Comparison of ENCODE assay signal across 14 mouse cellular contexts in genomic region chr9:98350318-98351144, GRCm38 (mm10).
DNase-seq lines count a peak whose midpoint lies in the region; ATAC-seq and TF ChIP-seq lines count a peak whose summit lies in the region.
"Had no signal": no experiment of that assay in that cellular context is flagged by ENCODE, and none has a peak within 500 bp of the region (broad histone marks: within the 10 kb centered on the region; RNA-seq: fewer than 3 reads in every experiment).

No protein-coding gene starts in this region.

- H3K36me3 ChIP-seq in embryonic facial prominence, embryonic 14.5 days (ENCODE audit: control insufficient read depth, insufficient read depth, low read length), result no peaks in the 10 kb centered on the region
- H3K36me3 ChIP-seq in hindbrain, embryonic 14.5 days (replicated peaks; ENCODE audit: control insufficient read depth, insufficient read depth), result no peaks in the 10 kb centered on the region
- no peaks in the 10 kb centered on the region for H3K36me3 ChIP-seq in midbrain, embryonic 13.5 days
- H3K36me3 ChIP-seq in lung, postnatal 0 days (ENCODE audit: insufficient read depth, low read length), result no peaks in the 10 kb centered on the region
- H3K36me3 ChIP-seq: lung, embryonic 15.5 days had no signal

- no peaks in the 10 kb centered on the region for H3K27me3 ChIP-seq in embryonic facial prominence, embryonic 14.5 days (replicated peaks; ENCODE audit: control insufficient read depth, insufficient read depth, low read length)
- H3K27me3 ChIP-seq in hindbrain, embryonic 14.5 days (ENCODE audit: control insufficient read depth, insufficient read depth, low read length), result no peaks in the 10 kb centered on the region
- H3K27me3 ChIP-seq in midbrain, embryonic 13.5 days, result no peaks in the 10 kb centered on the region
- H3K27me3 ChIP-seq in lung, postnatal 0 days (replicated peaks; ENCODE audit: insufficient read depth, low read length), result no peaks in the 10 kb centered on the region
- H3K27me3 ChIP-seq: lung, embryonic 15.5 days had no signal

- no peak for TF ChIP-seq EP300 in lung, postnatal 0 days (IDR thresholded peaks at IDR 0.05)

- no peaks in the 10 kb centered on the region for H3K9me3 ChIP-seq in embryonic facial prominence, embryonic 14.5 days (ENCODE audit: control insufficient read depth, low read length)
- H3K9me3 ChIP-seq in hindbrain, embryonic 14.5 days (ENCODE audit: control insufficient read depth, low read length), result no peaks in the 10 kb centered on the region
- H3K9me3 ChIP-seq in midbrain, embryonic 13.5 days, result no peaks in the 10 kb centered on the region; the same call in 1 of the 2 replicates
- H3K9me3 ChIP-seq in lung, postnatal 0 days (ENCODE audit: low read length), result no peaks in the 10 kb centered on the region
- H3K9me3 ChIP-seq: lung, embryonic 15.5 days had no signal

- H3K9ac ChIP-seq in embryonic facial prominence, embryonic 14.5 days (ENCODE audit: low read depth, low read length), result peak overlapping the region; percentile 8; the same call in 1 of the 2 replicates
- no peak overlapping the region for H3K9ac ChIP-seq in hindbrain, embryonic 14.5 days
- no peak overlapping the region for H3K9ac ChIP-seq in midbrain, embryonic 13.5 days (replicated peaks)
- H3K9ac ChIP-seq in lung, postnatal 0 days (replicated peaks; ENCODE audit: low read depth), result no peak overlapping the region
- H3K9ac ChIP-seq: lung, embryonic 15.5 days had no signal

- no peak overlapping the region for H3K4me2 ChIP-seq in embryonic facial prominence, embryonic 14.5 days (ENCODE audit: low read depth, low read length)
- H3K4me2 ChIP-seq in hindbrain, embryonic 14.5 days (replicated peaks), result no peak overlapping the region
- no peak overlapping the region for H3K4me2 ChIP-seq in midbrain, embryonic 13.5 days (replicated peaks)
- H3K4me2 ChIP-seq in lung, postnatal 0 days (replicated peaks; ENCODE audit: low read depth, low read length), result no peak overlapping the region
- H3K4me2 ChIP-seq: lung, embryonic 15.5 days had no signal

- H3K27ac ChIP-seq in embryonic facial prominence, embryonic 14.5 days (replicated peaks; ENCODE audit: low read depth, low read length), result no peak overlapping the region; the same call in 1 of the 2 replicates
- no peak overlapping the region for H3K27ac ChIP-seq in hindbrain, embryonic 14.5 days
- H3K27ac ChIP-seq in midbrain, embryonic 13.5 days, result no peak overlapping the region
- H3K27ac ChIP-seq in lung, postnatal 0 days (ENCODE audit: low read length), result no peak overlapping the region
- H3K27ac ChIP-seq: heart, adult 2 months; lung, embryonic 15.5 days had no signal

- 18% methylated on average over 4 of the region's 4 CpGs for WGBS in embryonic facial prominence, embryonic 14.5 days
- WGBS in hindbrain, embryonic 14.5 days, result 11% methylated on average over 4 of the region's 4 CpGs
- 7% methylated on average over 4 of the region's 4 CpGs for WGBS in midbrain, embryonic 13.5 days
- WGBS in lung, postnatal 0 days, result 20% methylated on average over 4 of the region's 4 CpGs

- TF ChIP-seq CTCF in lung, postnatal 0 days (IDR thresholded peaks at IDR 0.05), result no peak

- DNase-seq in ZHBTc4 (ENCODE audit: low read depth, low spot score), result peak; percentile 41
- no peak for DNase-seq in embryonic facial prominence, embryonic 14.5 days (ENCODE audit: low spot score)
- no peak for DNase-seq in hindbrain, embryonic 14.5 days (ENCODE audit: low spot score)
- no peak for DNase-seq in lung, postnatal 0 days (ENCODE audit: low spot score)
- DNase-seq in heart, postnatal 4 days, result no peak
- no peak for DNase-seq in thymus, postnatal 25 days
- DNase-seq: cerebellum, adult 11 months; embryo, embryonic 11 days; heart, adult 2 months; kidney, postnatal 4 days; spleen, adult 18-20 months had no signal

- H3K4me3 ChIP-seq in embryonic facial prominence, embryonic 14.5 days (ENCODE audit: low read depth, low read length), result no peak overlapping the region
- H3K4me3 ChIP-seq in hindbrain, embryonic 14.5 days (replicated peaks; ENCODE audit: low read length), result no peak overlapping the region
- no peak overlapping the region for H3K4me3 ChIP-seq in midbrain, embryonic 13.5 days (replicated peaks)
- H3K4me3 ChIP-seq in lung, postnatal 0 days (ENCODE audit: low read depth, low read length), result no peak overlapping the region
- H3K4me3 ChIP-seq: heart, adult 2 months; lung, embryonic 15.5 days; myocyte had no signal

- H3K4me1 ChIP-seq in embryonic facial prominence, embryonic 14.5 days (ENCODE audit: control insufficient read depth, insufficient read depth, low read length), result peaks cover 4% of the 10 kb centered on the region; the same call in 1 of the 2 replicates
- peaks cover 11% of the 10 kb centered on the region for H3K4me1 ChIP-seq in hindbrain, embryonic 14.5 days (replicated peaks; ENCODE audit: control insufficient read depth, insufficient read depth, low read length)
- peaks cover 16% of the 10 kb centered on the region for H3K4me1 ChIP-seq in midbrain, embryonic 13.5 days (replicated peaks)
- H3K4me1 ChIP-seq in lung, postnatal 0 days (ENCODE audit: insufficient read depth, low read depth, low read length), result no peaks in the 10 kb centered on the region
- H3K4me1 ChIP-seq: lung, embryonic 15.5 days had no signal

- peak; percentile 22; the same call in 1 of the 2 replicates for ATAC-seq in embryonic facial prominence, embryonic 14.5 days (ENCODE audit: low read depth)
- ATAC-seq in hindbrain, embryonic 14.5 days (ENCODE audit: low FRiP score), result peak; percentile 27; the same call in 1 of the 2 replicates
- ATAC-seq in midbrain, embryonic 13.5 days, result peak; percentile 62
- no peak for ATAC-seq in lung, postnatal 0 days
